Mouse (Mus musculus): ENCODE measurements at regions not wholly inside any gene's neighbourhood (a gene's known extent, or its start where the extent isn't known, plus 50 kb on each side); places are given as distances from the start of the nearest gene placed in this dataset.

GRCm38 (mm10) chr3:52830101-52830500 is 186.9 kb downstream of the Cog6 start:
- TF ChIP-seq CTCF (IDR thresholded peaks at IDR 0.05; ENCODE audit: insufficient read depth, low read depth, low read length) (no peak), POLR2A (IDR thresholded peaks at IDR 0.05; ENCODE audit: insufficient read depth, low read depth, low read length) (no peak)
- WGBS = 87% methylated on average over 3 of the region's 3 CpGs
- Histone ChIP-seq H3K4me1 (ENCODE audit: control insufficient read depth, insufficient read depth, low read length) (no peaks in the 10 kb centered on the region), H3K4me3 (ENCODE audit: insufficient read depth, low read depth, low read length) (no peak overlapping the region), H3K27ac (ENCODE audit: insufficient read depth, low read depth, low read length) (no peak overlapping the region)

GRCm38 (mm10) chr3:52829069-52829468 is 188.0 kb downstream of the Cog6 start:
- TF ChIP-seq POLR2A (IDR thresholded peaks at IDR 0.05; ENCODE audit: insufficient read depth, low read depth, low read length) (no peak), CTCF (IDR thresholded peaks at IDR 0.05; ENCODE audit: insufficient read depth, low read depth, low read length) (no peak)
- WGBS = 95% methylated on average over 6 of the region's 6 CpGs
- no peak overlapping the region for H3K27ac ChIP-seq (ENCODE audit: insufficient read depth, low read depth, low read length)
- H3K4me1 ChIP-seq (ENCODE audit: control insufficient read depth, insufficient read depth, low read length) = no peaks in the 10 kb centered on the region
- no peak overlapping the region for H3K4me3 ChIP-seq (ENCODE audit: insufficient read depth, low read depth, low read length)

- no peak overlapping the region for H3K27ac ChIP-seq (ENCODE audit: insufficient read depth, low read depth, low read length)
- WGBS = 83% methylated on average over 4 of the region's 4 CpGs
- no peak overlapping the region for H3K4me3 ChIP-seq (ENCODE audit: insufficient read depth, low read depth, low read length)
- TF ChIP-seq POLR2A (IDR thresholded peaks at IDR 0.05; ENCODE audit: insufficient read depth, low read depth, low read length) = no peak
- TF ChIP-seq CTCF (IDR thresholded peaks at IDR 0.05; ENCODE audit: insufficient read depth, low read depth, low read length) = no peak
- no peaks in the 10 kb centered on the region for H3K4me1 ChIP-seq (ENCODE audit: control insufficient read depth, insufficient read depth, low read length)
Measured at GRCm38 (mm10) chr3:52828473-52828872, 188.6 kb downstream of the Cog6 start.

- no peak for TF ChIP-seq CTCF (IDR thresholded peaks at IDR 0.05; ENCODE audit: insufficient read depth, low read depth, low read length)
- TF ChIP-seq POLR2A (IDR thresholded peaks at IDR 0.05; ENCODE audit: insufficient read depth, low read depth, low read length) = no peak
- H3K27ac ChIP-seq (ENCODE audit: insufficient read depth, low read depth, low read length) = no peak overlapping the region
- H3K4me1 ChIP-seq (ENCODE audit: control insufficient read depth, insufficient read depth, low read length) = no peaks in the 10 kb centered on the region
- WGBS = 77% methylated on average over 5 of the region's 5 CpGs
- H3K4me3 ChIP-seq (ENCODE audit: insufficient read depth, low read depth, low read length) = no peak overlapping the region
Measured at GRCm38 (mm10) chr3:52822848-52823247, 194.2 kb downstream of the Cog6 start.

GRCm38 (mm10) chr3:52821450-52821849 is 195.6 kb downstream of the Cog6 start:
- no peak overlapping the region for H3K4me3 ChIP-seq (ENCODE audit: insufficient read depth, low read depth, low read length)
- TF ChIP-seq POLR2A (IDR thresholded peaks at IDR 0.05; ENCODE audit: insufficient read depth, low read depth, low read length) = no peak
- TF ChIP-seq CTCF (IDR thresholded peaks at IDR 0.05; ENCODE audit: insufficient read depth, low read depth, low read length) = no peak
- no peak overlapping the region for H3K27ac ChIP-seq (ENCODE audit: insufficient read depth, low read depth, low read length)
- H3K4me1 ChIP-seq (ENCODE audit: control insufficient read depth, insufficient read depth, low read length) = no peaks in the 10 kb centered on the region
- WGBS = 37% methylated on average over 5 of the region's 5 CpGs

- Histone ChIP-seq H3K4me1 (ENCODE audit: control insufficient read depth, insufficient read depth, low read length) (no peaks in the 10 kb centered on the region), H3K4me3 (ENCODE audit: insufficient read depth, low read depth, low read length) (no peak overlapping the region), H3K27ac (ENCODE audit: insufficient read depth, low read depth, low read length) (no peak overlapping the region)
- TF ChIP-seq POLR2A (IDR thresholded peaks at IDR 0.05; ENCODE audit: insufficient read depth, low read depth, low read length) = no peak
- TF ChIP-seq CTCF (IDR thresholded peaks at IDR 0.05; ENCODE audit: insufficient read depth, low read depth, low read length) = no peak
- WGBS = 73% methylated on average over 4 of the region's 4 CpGs
Measured at GRCm38 (mm10) chr3:52818401-52818800, 198.6 kb downstream of the Cog6 start.

GRCm38 (mm10) chr3:52817416-52817815 is 199.6 kb downstream of the Cog6 start:
- Histone ChIP-seq H3K4me3 (ENCODE audit: insufficient read depth, low read depth, low read length) (no peak overlapping the region), H3K27ac (ENCODE audit: insufficient read depth, low read depth, low read length) (no peak overlapping the region), H3K4me1 (ENCODE audit: control insufficient read depth, insufficient read depth, low read length) (no peaks in the 10 kb centered on the region)
- no peak for TF ChIP-seq POLR2A (IDR thresholded peaks at IDR 0.05; ENCODE audit: insufficient read depth, low read depth, low read length)
- TF ChIP-seq CTCF (IDR thresholded peaks at IDR 0.05; ENCODE audit: insufficient read depth, low read depth, low read length) = no peak
- WGBS = 78% methylated on average over 6 of the region's 6 CpGs

- Histone ChIP-seq H3K4me3 (ENCODE audit: insufficient read depth, low read depth, low read length) (no peak overlapping the region), H3K4me1 (ENCODE audit: control insufficient read depth, insufficient read depth, low read length) (no peaks in the 10 kb centered on the region), H3K27ac (ENCODE audit: insufficient read depth, low read depth, low read length) (no peak overlapping the region)
- 70% methylated on average over 7 of the region's 7 CpGs for WGBS
- no peak for TF ChIP-seq CTCF (IDR thresholded peaks at IDR 0.05; ENCODE audit: insufficient read depth, low read depth, low read length)
- no peak for TF ChIP-seq POLR2A (IDR thresholded peaks at IDR 0.05; ENCODE audit: insufficient read depth, low read depth, low read length)
Measured at GRCm38 (mm10) chr3:52815497-52815896, 201.5 kb downstream of the Cog6 start.

GRCm38 (mm10) chr3:52802324-52802723 is 214.7 kb downstream of the Cog6 start:
- 81% methylated on average over 5 of the region's 5 CpGs for WGBS
- H3K4me3 ChIP-seq (ENCODE audit: insufficient read depth, low read depth, low read length) = no peak overlapping the region
- no peak for TF ChIP-seq CTCF (IDR thresholded peaks at IDR 0.05; ENCODE audit: insufficient read depth, low read depth, low read length)
- TF ChIP-seq POLR2A (IDR thresholded peaks at IDR 0.05; ENCODE audit: insufficient read depth, low read depth, low read length) = no peak
- H3K4me1 ChIP-seq (ENCODE audit: control insufficient read depth, insufficient read depth, low read length) = peaks cover 3% of the 10 kb centered on the region; the same call in 1 of the 2 replicates
- H3K27ac ChIP-seq (ENCODE audit: insufficient read depth, low read depth, low read length) = no peak overlapping the region

GRCm38 (mm10) chr3:52801446-52801845 is 215.6 kb downstream of the Cog6 start:
- no peak overlapping the region for H3K27ac ChIP-seq (ENCODE audit: insufficient read depth, low read depth, low read length)
- WGBS = 88% methylated on average over 5 of the region's 5 CpGs
- peaks cover 3% of the 10 kb centered on the region; the same call in 1 of the 2 replicates for H3K4me1 ChIP-seq (ENCODE audit: control insufficient read depth, insufficient read depth, low read length)
- TF ChIP-seq POLR2A (IDR thresholded peaks at IDR 0.05; ENCODE audit: insufficient read depth, low read depth, low read length) = no peak
- TF ChIP-seq CTCF (IDR thresholded peaks at IDR 0.05; ENCODE audit: insufficient read depth, low read depth, low read length) = no peak
- no peak overlapping the region for H3K4me3 ChIP-seq (ENCODE audit: insufficient read depth, low read depth, low read length)

Measured in olfactory bulb, adult 2 months (tissue).